ENCODE assay signal across 8 mouse cellular contexts in the genomic region with DNA sequence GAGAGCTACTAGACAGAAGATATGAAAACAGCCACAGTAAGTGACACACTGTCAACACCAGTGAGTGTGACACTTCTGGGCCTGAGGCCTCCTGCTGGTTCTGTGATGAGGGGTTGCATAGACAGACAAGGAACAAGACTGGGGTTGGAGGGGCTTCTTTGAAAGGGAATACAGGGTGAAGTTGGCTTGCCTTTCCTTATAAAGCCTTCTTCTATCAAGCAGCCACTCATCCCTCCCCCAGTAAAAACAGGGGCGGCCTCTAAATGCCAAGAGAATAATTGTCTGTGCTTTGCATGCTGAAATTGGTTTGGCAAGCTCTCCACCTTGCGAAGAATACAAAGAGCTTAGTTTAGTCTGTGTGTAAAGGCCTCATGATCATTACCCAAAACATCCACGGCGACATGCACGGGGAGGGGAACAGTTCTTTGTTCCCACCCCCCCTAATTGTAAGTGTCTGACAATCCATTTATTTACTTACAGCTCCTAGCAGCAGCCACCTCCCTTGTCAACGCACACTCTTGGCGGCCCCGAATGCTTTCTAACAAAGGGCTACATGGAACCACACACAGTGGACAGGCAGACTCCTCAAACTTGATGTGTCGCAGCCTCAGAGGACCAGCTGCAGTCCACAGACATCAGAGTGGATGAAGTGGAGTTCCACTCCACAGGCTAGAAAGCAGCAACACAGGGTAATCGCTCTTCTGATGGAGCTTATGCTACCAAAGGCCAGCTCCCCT.
DNase-seq lines count a peak whose midpoint lies in the region; ATAC-seq and TF ChIP-seq lines count a peak whose summit lies in the region.

No protein-coding gene starts in this region.

- peak; percentile 79 for ATAC-seq in midbrain, embryonic 12.5 days (ENCODE audit: low FRiP score, low read depth)

- intact Hi-C loops in heart, adult 2 months (cut with DNase I) = no loop called here
- intact Hi-C loops in heart, postnatal 25 days (cut with DNase I) = no loop called here
- intact Hi-C loops in heart, postnatal 10 days (cut with DNase I) = no loop called here

- H3K36me3 ChIP-seq in heart, adult 2 months (ENCODE audit: control insufficient read depth, insufficient read depth, low read length) = peaks cover 9% of the 10 kb centered on the region
- H3K36me3 ChIP-seq in midbrain, embryonic 12.5 days = no peaks in the 10 kb centered on the region

- TF ChIP-seq EP300 in heart, adult 2 months (IDR thresholded peaks at IDR 0.05; ENCODE audit: insufficient read depth, low read depth, low read length) = no peak

- no peak overlapping the region for H3K4me3 ChIP-seq in heart, adult 2 months
- H3K4me3 ChIP-seq in midbrain, embryonic 12.5 days = no peak overlapping the region

- no peak overlapping the region for H3K9ac ChIP-seq in heart, adult 2 months (ENCODE audit: low read depth, low read length)
- no peak overlapping the region for H3K9ac ChIP-seq in midbrain, embryonic 12.5 days (replicated peaks)

- no peaks in the 10 kb centered on the region for H3K9me3 ChIP-seq in midbrain, embryonic 12.5 days

- peaks cover 3% of the 10 kb centered on the region for H3K4me1 ChIP-seq in heart, adult 2 months (ENCODE audit: control insufficient read depth, insufficient read depth, low read length)
- peaks cover 11% of the 10 kb centered on the region for H3K4me1 ChIP-seq in midbrain, embryonic 12.5 days

- peak overlapping the region; percentile 36 for H3K27ac ChIP-seq in heart, adult 2 months
- no peak overlapping the region for H3K27ac ChIP-seq in midbrain, embryonic 12.5 days (replicated peaks)

- H3K79me2 ChIP-seq in heart, adult 2 months (replicated peaks; ENCODE audit: control insufficient read depth, insufficient read depth, low read length) = no peaks in the 10 kb centered on the region

- no peaks in the 10 kb centered on the region for H3K27me3 ChIP-seq in heart, adult 2 months (ENCODE audit: control insufficient read depth, insufficient read depth, low read length)
- H3K27me3 ChIP-seq in midbrain, embryonic 12.5 days = no peaks in the 10 kb centered on the region

- no peak for TF ChIP-seq CTCF in heart, adult 2 months (IDR thresholded peaks at IDR 0.05)

- no peak for DNase-seq in heart, adult 2 months
- DNase-seq in heart, postnatal 25 days (ENCODE audit: low spot score) = no peak
- peak; percentile 74 for DNase-seq in brain, adult 2 months (ENCODE audit: low read depth, low spot score)
- peak; percentile 53 to 56 for DNase-seq in heart, postnatal 10 days
- no peak for DNase-seq in adrenal gland, adult 8-10 months
- no peak for DNase-seq in cerebellum, adult 9-10 months
- no peak for DNase-seq in natural killer cell, adult 2 months (ENCODE audit: low spot score in 2 of 2)

- TF ChIP-seq POLR2A in heart, adult 2 months (IDR thresholded peaks at IDR 0.05; ENCODE audit: insufficient read depth, low read depth, low read length) = no peak

- no peak overlapping the region for H3K4me2 ChIP-seq in midbrain, embryonic 12.5 days (replicated peaks)

- WGBS in heart, adult 2 months = 77% methylated on average over 10 of the region's 10 CpGs
- WGBS in midbrain, embryonic 12.5 days = 55% methylated on average over 10 of the region's 10 CpGs

Comparison
In these comparisons a context has a peak if more than half of its experiments do, and no peak if none do; other contexts are left out.
1. DNase-seq: peak in brain, adult 2 months (single experiment) and heart, postnatal 10 days (2 of 2); none in heart, adult 2 months (0 of 2), heart, postnatal 25 days (single experiment), adrenal gland, adult 8-10 months (single experiment), cerebellum, adult 9-10 months (single experiment) and natural killer cell, adult 2 months (0 of 2).